Mouse (Mus musculus) NIH3T3 (cell line): ENCODE measurements at regions not wholly inside any gene's neighbourhood (a gene's known extent, or its start where the extent isn't known, plus 50 kb on each side); places are given as distances from the start of the nearest gene placed in this dataset.

ENCODE experiments used
- DNase-seq: peaks from one replicate; pipeline ENCODE4 v3.0.0-alpha.2; 2012; ENCODE audit warnings: low read depth

GRCm38 (mm10) chr8:7024336-7024735 lies 1636.7 kb downstream of the Efnb2 start:
- DNase-seq, result no peak

GRCm38 (mm10) chr8:7011881-7012280 lies 1649.2 kb downstream of the Efnb2 start:
- DNase-seq, result peak; percentile 10

- DNase-seq, result no peak
Observed at GRCm38 (mm10) chr8:6991516-6991915, 1669.5 kb downstream of the Efnb2 start.

GRCm38 (mm10) chr8:6989359-6990095 lies 1671.5 kb downstream of the Efnb2 start:
- no peak for DNase-seq

GRCm38 (mm10) chr8:6973961-6974360 lies 1687.1 kb downstream of the Efnb2 start:
- no peak for DNase-seq

GRCm38 (mm10) chr8:6963006-6963799 lies 1697.8 kb downstream of the Efnb2 start:
- DNase-seq, result no peak

- no peak for DNase-seq
Observed at GRCm38 (mm10) chr8:6958086-6958485, 1703.0 kb downstream of the Efnb2 start.

- no peak for DNase-seq
Observed at GRCm38 (mm10) chr8:6954251-6954650, 1706.8 kb downstream of the Efnb2 start.

- no peak for DNase-seq
Observed at GRCm38 (mm10) chr8:6922467-6922866, 1738.6 kb downstream of the Efnb2 start.

GRCm38 (mm10) chr8:6907682-6908081 lies 1753.4 kb downstream of the Efnb2 start:
- no peak for DNase-seq

- DNase-seq, result peak; percentile 52
Observed at GRCm38 (mm10) chr8:6891456-6891855, 1769.6 kb downstream of the Efnb2 start.

GRCm38 (mm10) chr8:6886779-6887402 lies 1774.2 kb downstream of the Efnb2 start:
- no peak for DNase-seq

- DNase-seq, result no peak
Observed at GRCm38 (mm10) chr8:6884828-6885227, 1776.2 kb downstream of the Efnb2 start.

- DNase-seq, result no peak
Observed at GRCm38 (mm10) chr8:6882626-6883025, 1777.5 kb upstream of the Slc10a2 start.
